Mouse (Mus musculus) midbrain, embryonic 16.5 days (tissue): ENCODE data around the gene Tbc1d19. TPM values are rescaled to one million over a fixed set of nuclear protein-coding genes. Genes with fewer than 3 reads are reported as not detected.

Source experiments
- ATAC-seq: fragments of 200-750 bp; cut with Nextera tagmentation; 2 replicates; pipeline ENCODE4 v1.8.0; 2017; ENCODE audit warnings: moderate TSS enrichment
- H3K27ac ChIP-seq: fragments of 300-500 bp; sonication (generic); 2 replicates; pipeline ENCODE4 v1.5.1; 2014; ENCODE audit warnings: mild to moderate bottlenecking, low read length, mixed read lengths
- H3K27me3 ChIP-seq: fragments of 300-500 bp; sonication (generic); 2 replicates; pipeline ENCODE4 v1.6.1; 2014; ENCODE audit warnings: low read depth, low read length, mixed read lengths; ENCODE audit not compliant: control insufficient read depth, insufficient read depth
- H3K36me3 ChIP-seq: fragments of 300-500 bp; sonication (generic); 2 replicates; pipeline ENCODE4 v1.6.1; 2014; ENCODE audit warnings: mild to moderate bottlenecking, low read length, moderate library complexity, mixed read lengths; ENCODE audit not compliant: control insufficient read depth, insufficient read depth
- H3K4me1 ChIP-seq: fragments of 300-500 bp; sonication (generic); 2 replicates; pipeline ENCODE4 v1.6.1; 2014; ENCODE audit warnings: mild to moderate bottlenecking, low read length, mixed read lengths; ENCODE audit not compliant: control insufficient read depth, insufficient read depth
- H3K4me2 ChIP-seq: fragments of 300-500 bp; sonication (generic); 2 replicates; pipeline ENCODE4 v1.6.1; 2014; ENCODE audit warnings: mild to moderate bottlenecking, low read length, mixed read lengths
- H3K4me3 ChIP-seq: fragments of 300-500 bp; sonication (generic); 2 replicates; pipeline ENCODE4 v1.5.1; 2014; ENCODE audit warnings: low read depth, mild to moderate bottlenecking, low read length, moderate library complexity, mixed read lengths
- H3K9ac ChIP-seq: fragments of 300-500 bp; sonication (generic); 2 replicates; pipeline ENCODE4 v1.6.1; 2014; ENCODE audit warnings: low read depth, low read length, mixed read lengths
- H3K9me3 ChIP-seq: fragments of 300-500 bp; sonication (generic); replicated peaks from 2 replicates; pipeline ENCODE4 v1.6.1; 2014; ENCODE audit warnings: mild to moderate bottlenecking, low read length, mixed read lengths; ENCODE audit not compliant: control insufficient read depth, poor library complexity, severe bottlenecking
- WGBS: fragments of 180-500 bp; shearing (Covaris S2); extraction: QIAGEN DNeasy Blood & Tissue Kit; methylation state at CpG from one replicate; pipeline ENCODE4 v1.1.7; 2014; 5-methylcytosine and 5-hydroxymethylcytosine counted together
- polyA plus RNA-seq: library from polyadenylated mRNA; unstranded; fragments of >200 nt; fragmentation: Nextera tagmentation; extraction: Ambion mirVana; gene quantifications from 2 replicates; pipeline ENCODE4 v1.2.1, GENCODE M21; 2015

Tbc1d19 gene
- polyA plus RNA-seq, 1 experiment from 2014 or later, result 71.6 TPM

- WGBS, result 65% methylated on average over 11 of the region's 11 CpGs
- no peaks in the 10 kb centered on the region for H3K27me3 ChIP-seq
- no peak overlapping the region for H3K27ac ChIP-seq
- H3K4me3 ChIP-seq, result no peak overlapping the region
- no peak overlapping the region for H3K4me2 ChIP-seq
- H3K4me1 ChIP-seq, result no peaks in the 10 kb centered on the region
- no peaks in the 10 kb centered on the region for H3K36me3 ChIP-seq
- no peaks in the 10 kb centered on the region for H3K9me3 ChIP-seq
- no peak overlapping the region for H3K9ac ChIP-seq
- no peak for ATAC-seq
Measured at GRCm38 (mm10) chr5:53941322-53942024, 132.1 kb downstream of the Tbc1d19 start.

GRCm38 (mm10) chr5:53942332-53942731, 132.9 kb downstream of the Tbc1d19 start:
- WGBS, result 83% methylated on average over 4 of the region's 4 CpGs
- H3K27me3 ChIP-seq, result no peaks in the 10 kb centered on the region
- H3K36me3 ChIP-seq, result no peaks in the 10 kb centered on the region
- H3K27ac ChIP-seq, result no peak overlapping the region
- H3K4me2 ChIP-seq, result no peak overlapping the region
- no peaks in the 10 kb centered on the region for H3K4me1 ChIP-seq
- H3K4me3 ChIP-seq, result no peak overlapping the region
- no peaks in the 10 kb centered on the region for H3K9me3 ChIP-seq
- no peak overlapping the region for H3K9ac ChIP-seq
- ATAC-seq, result no peak

GRCm38 (mm10) chr5:53943321-53943857, 134.0 kb downstream of the Tbc1d19 start:
- 86% methylated on average over 11 of the region's 11 CpGs for WGBS
- H3K4me3 ChIP-seq, result no peak overlapping the region
- no peak overlapping the region for H3K27ac ChIP-seq
- no peak for ATAC-seq
- H3K9me3 ChIP-seq, result no peaks in the 10 kb centered on the region
- no peaks in the 10 kb centered on the region for H3K36me3 ChIP-seq
- H3K27me3 ChIP-seq, result no peaks in the 10 kb centered on the region
- H3K9ac ChIP-seq, result no peak overlapping the region
- no peak overlapping the region for H3K4me2 ChIP-seq
- no peaks in the 10 kb centered on the region for H3K4me1 ChIP-seq

- no peaks in the 10 kb centered on the region for H3K27me3 ChIP-seq
- no peak overlapping the region for H3K9ac ChIP-seq
- no peaks in the 10 kb centered on the region for H3K9me3 ChIP-seq
- ATAC-seq, result no peak
- no peaks in the 10 kb centered on the region for H3K36me3 ChIP-seq
- no peak overlapping the region for H3K27ac ChIP-seq
- H3K4me2 ChIP-seq, result no peak overlapping the region
- H3K4me3 ChIP-seq, result no peak overlapping the region
- WGBS, result 93% methylated on average over 8 of the region's 8 CpGs
- H3K4me1 ChIP-seq, result no peaks in the 10 kb centered on the region
Measured at GRCm38 (mm10) chr5:53946747-53947146, 137.3 kb downstream of the Tbc1d19 start.

GRCm38 (mm10) chr5:53947549-53948183, 138.3 kb downstream of the Tbc1d19 start:
- Histone ChIP-seq H3K36me3 (no peaks in the 10 kb centered on the region), H3K27me3 (no peaks in the 10 kb centered on the region), H3K9ac (no peak overlapping the region), H3K4me1 (no peaks in the 10 kb centered on the region), H3K4me3 (no peak overlapping the region), H3K27ac (no peak overlapping the region), H3K9me3 (no peaks in the 10 kb centered on the region), H3K4me2 (no peak overlapping the region)
- peak; percentile 54; the same call in 1 of the 2 replicates for ATAC-seq
- 40% methylated on average over 9 of the region's 9 CpGs for WGBS

- Histone ChIP-seq H3K9ac (no peak overlapping the region), H3K4me2 (no peak overlapping the region), H3K27me3 (no peaks in the 10 kb centered on the region), H3K36me3 (no peaks in the 10 kb centered on the region), H3K9me3 (no peaks in the 10 kb centered on the region), H3K4me1 (no peaks in the 10 kb centered on the region), H3K4me3 (no peak overlapping the region), H3K27ac (no peak overlapping the region)
- 87% methylated on average over 8 of the region's 8 CpGs for WGBS
- ATAC-seq, result no peak
Measured at GRCm38 (mm10) chr5:53948606-53949266, 139.3 kb downstream of the Tbc1d19 start.

GRCm38 (mm10) chr5:53950189-53950588, 140.8 kb downstream of the Tbc1d19 start:
- H3K36me3 ChIP-seq, result no peaks in the 10 kb centered on the region
- no peaks in the 10 kb centered on the region for H3K9me3 ChIP-seq
- H3K27ac ChIP-seq, result no peak overlapping the region
- no peak for ATAC-seq
- H3K4me1 ChIP-seq, result no peaks in the 10 kb centered on the region
- no peaks in the 10 kb centered on the region for H3K27me3 ChIP-seq
- no peak overlapping the region for H3K9ac ChIP-seq
- H3K4me3 ChIP-seq, result no peak overlapping the region
- WGBS, result 58% methylated on average over 7 of the region's 7 CpGs
- H3K4me2 ChIP-seq, result no peak overlapping the region

- H3K9ac ChIP-seq, result no peak overlapping the region
- H3K36me3 ChIP-seq, result no peaks in the 10 kb centered on the region
- H3K9me3 ChIP-seq, result no peaks in the 10 kb centered on the region
- ATAC-seq, result no peak
- H3K4me2 ChIP-seq, result no peak overlapping the region
- no peak overlapping the region for H3K4me3 ChIP-seq
- no peaks in the 10 kb centered on the region for H3K27me3 ChIP-seq
- H3K4me1 ChIP-seq, result no peaks in the 10 kb centered on the region
- H3K27ac ChIP-seq, result no peak overlapping the region
Measured at GRCm38 (mm10) chr5:53953216-53953615, 143.8 kb downstream of the Tbc1d19 start.
